In genomic region chr1:179012273-179012672, GRCm38 (mm10) we compare ENCODE assay signal across 9 mouse cellular contexts.
DNase-seq lines count a peak whose midpoint lies in the region; ATAC-seq and TF ChIP-seq lines count a peak whose summit lies in the region.
"Had no signal": no experiment of that assay in that cellular context is flagged by ENCODE, and none has a peak within 500 bp of the region (broad histone marks: within the 10 kb centered on the region; RNA-seq: fewer than 3 reads in every experiment).

No protein-coding gene starts in this region.

- WGBS in kidney, embryonic 15.5 days: 87% methylated on average over 4 of the region's 4 CpGs
- 82% methylated on average over 4 of the region's 4 CpGs for WGBS in heart, embryonic 10.5 days

- no peak overlapping the region for H3K4me3 ChIP-seq in kidney, embryonic 15.5 days (replicated peaks)
- no peak overlapping the region for H3K4me3 ChIP-seq in heart, embryonic 10.5 days
- H3K4me3 ChIP-seq in left cerebral cortex, adult 2 months: no peak overlapping the region

- H3K4me1 ChIP-seq in kidney, embryonic 15.5 days: no peaks in the 10 kb centered on the region
- peaks cover 37% of the 10 kb centered on the region for H3K4me1 ChIP-seq in heart, embryonic 10.5 days

- intact Hi-C loops in left cerebral cortex, adult 2 months (cut with DNase I): no loop called here

- TF ChIP-seq CTCF in left cerebral cortex, adult 2 months (IDR thresholded peaks at IDR 0.05): no peak

- H3K4me2 ChIP-seq in kidney, embryonic 15.5 days: no peak overlapping the region

- DNase-seq in kidney, adult 8-10 months: peak; percentile 74 to 76
- peak; percentile 100 for DNase-seq in cerebellum, postnatal 14 days
- DNase-seq in heart, embryonic 10.5 days (ENCODE audit: low spot score): no peak
- peak; percentile 20 to 36 for DNase-seq in left cerebral cortex, adult 2 months (ENCODE audit: extremely low spot score in 1 of 2, low spot score in 2 of 2)
- DNase-seq in right cerebral cortex, postnatal 25 days: peak; percentile 17
- DNase-seq in T-cell, adult 2 months (ENCODE audit: low spot score): no peak
- no peak for DNase-seq in liver

- no peaks in the 10 kb centered on the region for H3K27me3 ChIP-seq in kidney, embryonic 15.5 days
- H3K27me3 ChIP-seq in heart, embryonic 10.5 days (ENCODE audit: insufficient read depth, poor library complexity, severe bottlenecking): no peaks in the 10 kb centered on the region
- H3K27me3 ChIP-seq: Patski had no signal

- H3K9ac ChIP-seq in kidney, embryonic 15.5 days: no peak overlapping the region

- H3K27ac ChIP-seq in kidney, embryonic 15.5 days: no peak overlapping the region
- 0 out of 2 replicates have a peak overlapping the region, but pooled peaks have one; percentile 1 for H3K27ac ChIP-seq in heart, embryonic 10.5 days
- no peak overlapping the region for H3K27ac ChIP-seq in left cerebral cortex, adult 2 months

- H3K36me3 ChIP-seq in kidney, embryonic 15.5 days: no peaks in the 10 kb centered on the region
- H3K36me3 ChIP-seq in heart, embryonic 10.5 days: no peaks in the 10 kb centered on the region

- H3K9me3 ChIP-seq in kidney, embryonic 15.5 days (replicated peaks): no peaks in the 10 kb centered on the region
- H3K9me3 ChIP-seq in heart, embryonic 10.5 days: no peaks in the 10 kb centered on the region

- ATAC-seq in kidney, embryonic 15.5 days (replicated peaks; ENCODE audit: low FRiP score): no peak
- ATAC-seq: Patski had no signal

Comparison
In these comparisons a context has a peak if more than half of its experiments do, and no peak if none do; other contexts are left out.
1. DNase-seq: peak in kidney, adult 8-10 months (2 of 2), cerebellum, postnatal 14 days (2 of 2), left cerebral cortex, adult 2 months (2 of 2) and right cerebral cortex, postnatal 25 days (single experiment); none in heart, embryonic 10.5 days (single experiment), T-cell, adult 2 months (single experiment) and liver (single experiment).